Mouse (Mus musculus): ENCODE measurements around the gene Rab30. TPM values are rescaled to one million over a fixed set of nuclear protein-coding genes. Genes with fewer than 3 reads are reported as not detected.
"Not testable (repeated sequence)": the region's sequence is repeated elsewhere in the genome, so short reads cannot be mapped to it uniquely, and the experiment has no call there.

The Rab30 gene
- polyA plus RNA-seq, 1 experiment, result 2.0 TPM

DNA sequence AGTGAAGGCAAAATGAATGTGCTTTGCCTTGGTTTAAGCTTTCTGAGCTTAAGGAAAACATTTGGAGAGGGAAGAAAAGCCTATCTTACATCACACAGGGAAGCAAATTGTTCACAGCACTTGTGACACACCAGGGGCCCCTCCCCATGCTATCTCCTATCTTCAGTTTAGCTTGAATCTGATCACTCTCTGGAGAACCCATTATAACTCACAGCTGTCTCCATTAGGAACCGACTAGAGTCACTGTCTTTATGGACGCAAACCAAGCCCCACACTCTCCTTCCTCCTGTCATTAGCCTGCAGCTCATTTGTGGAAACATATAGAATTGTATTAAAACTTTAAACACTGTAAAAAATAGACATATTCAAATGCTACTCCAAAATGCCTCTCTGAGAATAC, 31.8 kb upstream of the Rab30 start:
- TF ChIP-seq MAX (IDR thresholded peaks at IDR 0.05) (no peak), CEBPB (IDR thresholded peaks at IDR 0.05; ENCODE audit: low read depth) (no peak), FOSL1 (IDR thresholded peaks at IDR 0.05; ENCODE audit: insufficient read depth, low read length, poor library complexity, severe bottlenecking) (no peak), MYOG (IDR thresholded peaks at IDR 0.05; ENCODE audit: control insufficient read depth, extremely low read depth, insufficient read length) (no peak), MYOD1 (IDR thresholded peaks at IDR 0.05; ENCODE audit: control insufficient read depth, insufficient read length, low read depth) (no peak), CTCF (IDR thresholded peaks at IDR 0.05; ENCODE audit: control insufficient read depth, insufficient read depth, insufficient read length) (no peak), USF1 (IDR thresholded peaks at IDR 0.05; ENCODE audit: low read depth) (no peak)
- H3ac ChIP-seq (ENCODE audit: control insufficient read depth, insufficient read length, low read depth), result no peak overlapping the region
- no peaks in the 10 kb centered on the region for H3K79me2 ChIP-seq (ENCODE audit: control insufficient read depth, insufficient read depth)
- no peaks in the 10 kb centered on the region for H3K79me3 ChIP-seq (ENCODE audit: low read depth)
- no peak overlapping the region for H3K4me3 ChIP-seq (ENCODE audit: insufficient read depth, poor library complexity, severe bottlenecking)
- no peaks in the 10 kb centered on the region for H3K27me3 ChIP-seq (ENCODE audit: control insufficient read depth, insufficient read depth, insufficient read length)
- no peaks in the 10 kb centered on the region for H3K36me3 ChIP-seq (ENCODE audit: control insufficient read depth, insufficient read depth)

DNA sequence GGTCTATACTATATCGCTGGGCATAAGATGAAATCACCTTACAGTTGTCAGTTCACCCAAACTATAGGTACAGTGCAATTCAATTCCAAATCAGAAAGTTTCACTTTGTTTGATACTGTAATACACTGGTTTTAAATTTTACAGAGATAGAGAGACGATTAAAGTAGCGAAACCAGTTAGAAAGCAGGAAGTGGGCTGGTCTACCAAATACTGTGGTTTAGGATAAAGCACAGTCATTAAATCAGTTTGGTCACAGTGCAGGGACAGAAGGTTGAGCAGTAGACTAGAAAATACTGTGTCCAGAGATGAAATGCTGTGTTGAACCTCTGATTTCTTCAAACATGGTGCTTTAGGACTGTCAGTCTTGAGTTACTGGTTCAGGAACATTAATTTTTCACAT, 29.8 kb upstream of the Rab30 start:
- Histone ChIP-seq H3K36me3 (ENCODE audit: control insufficient read depth, insufficient read depth) (no peaks in the 10 kb centered on the region), H3K27me3 (ENCODE audit: control insufficient read depth, insufficient read depth, insufficient read length) (no peaks in the 10 kb centered on the region), H3ac (ENCODE audit: control insufficient read depth, insufficient read length, low read depth) (no peak overlapping the region), H3K79me3 (ENCODE audit: low read depth) (no peaks in the 10 kb centered on the region), H3K79me2 (ENCODE audit: control insufficient read depth, insufficient read depth) (no peaks in the 10 kb centered on the region), H3K4me3 (ENCODE audit: insufficient read depth, poor library complexity, severe bottlenecking) (no peak overlapping the region)
- no peak for TF ChIP-seq MYOG (IDR thresholded peaks at IDR 0.05; ENCODE audit: control insufficient read depth, extremely low read depth, insufficient read length)
- TF ChIP-seq MYOD1 (IDR thresholded peaks at IDR 0.05; ENCODE audit: control insufficient read depth, insufficient read length, low read depth), result no peak
- TF ChIP-seq CEBPB (IDR thresholded peaks at IDR 0.05; ENCODE audit: low read depth), result no peak
- no peak for TF ChIP-seq FOSL1 (IDR thresholded peaks at IDR 0.05; ENCODE audit: insufficient read depth, low read length, poor library complexity, severe bottlenecking)
- no peak for TF ChIP-seq CTCF (IDR thresholded peaks at IDR 0.05; ENCODE audit: control insufficient read depth, insufficient read depth, insufficient read length)
- TF ChIP-seq USF1 (IDR thresholded peaks at IDR 0.05; ENCODE audit: low read depth), result no peak
- no peak for TF ChIP-seq MAX (IDR thresholded peaks at IDR 0.05)

- Histone ChIP-seq H3K36me3 (ENCODE audit: control insufficient read depth, insufficient read depth) (no peaks in the 10 kb centered on the region), H3K27me3 (ENCODE audit: control insufficient read depth, insufficient read depth, insufficient read length) (no peaks in the 10 kb centered on the region), H3K79me2 (ENCODE audit: control insufficient read depth, insufficient read depth) (no peaks in the 10 kb centered on the region), H3K79me3 (ENCODE audit: low read depth) (no peaks in the 10 kb centered on the region), H3ac (ENCODE audit: control insufficient read depth, insufficient read length, low read depth) (no peak overlapping the region), H3K4me3 (ENCODE audit: insufficient read depth, poor library complexity, severe bottlenecking) (no peak overlapping the region)
- TF ChIP-seq CTCF (IDR thresholded peaks at IDR 0.05; ENCODE audit: control insufficient read depth, insufficient read depth, insufficient read length), result no peak
Measured at GRCm38 (mm10) chr7:92715055-92715454, 26.3 kb upstream of the Rab30 start.

- no peak overlapping the region for H3ac ChIP-seq (ENCODE audit: control insufficient read depth, insufficient read length, low read depth)
- no peaks in the 10 kb centered on the region for H3K36me3 ChIP-seq (ENCODE audit: control insufficient read depth, insufficient read depth)
- no peaks in the 10 kb centered on the region for H3K79me2 ChIP-seq (ENCODE audit: control insufficient read depth, insufficient read depth)
- H3K27me3 ChIP-seq (ENCODE audit: control insufficient read depth, insufficient read depth, insufficient read length), result no peaks in the 10 kb centered on the region
- H3K79me3 ChIP-seq (ENCODE audit: low read depth), result no peaks in the 10 kb centered on the region
- no peak for TF ChIP-seq CEBPB (IDR thresholded peaks at IDR 0.05; ENCODE audit: low read depth)
- no peak for TF ChIP-seq FOSL1 (IDR thresholded peaks at IDR 0.05; ENCODE audit: insufficient read depth, low read length, poor library complexity, severe bottlenecking)
- no peak for TF ChIP-seq CTCF (IDR thresholded peaks at IDR 0.05; ENCODE audit: control insufficient read depth, insufficient read depth, insufficient read length)
- TF ChIP-seq MYOG (IDR thresholded peaks at IDR 0.05; ENCODE audit: control insufficient read depth, extremely low read depth, insufficient read length), result no peak
- no peak for TF ChIP-seq MAX (IDR thresholded peaks at IDR 0.05)
- no peak for TF ChIP-seq MYOD1 (IDR thresholded peaks at IDR 0.05; ENCODE audit: control insufficient read depth, insufficient read length, low read depth)
- no peak for TF ChIP-seq USF1 (IDR thresholded peaks at IDR 0.05; ENCODE audit: low read depth)
- H3K4me3 ChIP-seq (ENCODE audit: insufficient read depth, poor library complexity, severe bottlenecking), result no peak overlapping the region
Measured at GRCm38 (mm10) chr7:92720156-92720905, 21.1 kb upstream of the Rab30 start.

DNA sequence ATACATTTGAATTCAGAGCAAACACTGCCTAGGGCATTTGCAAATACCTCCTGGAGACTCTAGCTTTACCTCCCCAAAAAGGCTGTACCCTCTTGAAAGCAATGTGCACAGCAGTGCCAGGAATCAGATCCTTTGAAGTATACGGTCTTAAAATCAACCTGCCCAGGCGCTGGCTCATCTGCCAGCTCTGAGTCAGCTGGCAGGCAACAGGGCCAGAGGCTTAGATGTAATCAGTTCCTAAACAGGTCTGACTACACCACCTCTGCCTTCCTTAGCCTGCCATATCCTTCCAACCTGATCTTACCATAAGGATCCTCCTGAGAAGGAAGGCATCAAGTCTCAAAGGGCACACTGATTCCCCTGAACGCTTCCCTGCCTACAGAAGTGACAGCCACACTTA, 17.7 kb upstream of the Rab30 start:
- H3K4me3 ChIP-seq (ENCODE audit: insufficient read depth, poor library complexity, severe bottlenecking), result no peak overlapping the region

DNA sequence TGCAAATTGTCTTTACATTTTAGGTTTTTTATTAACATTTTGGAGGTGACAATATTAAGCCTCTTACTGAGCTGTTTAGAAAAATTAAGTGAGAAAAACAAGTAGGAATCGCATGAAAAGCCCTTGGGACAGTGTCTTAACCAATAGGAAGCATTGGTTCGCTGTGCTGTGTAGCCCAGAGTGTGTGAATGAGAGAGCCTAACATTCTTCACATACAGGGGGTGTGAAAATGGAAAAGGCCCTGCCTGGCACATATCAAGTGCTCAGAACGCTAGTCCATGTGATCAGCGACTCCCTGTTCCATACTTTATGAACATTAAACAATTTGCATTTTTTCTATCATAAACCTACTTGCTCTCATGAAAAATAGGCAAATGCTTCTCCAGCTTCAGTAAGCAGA, 17.1 kb upstream of the Rab30 start:
- Histone ChIP-seq H3K36me3 (ENCODE audit: control insufficient read depth, insufficient read depth) (no peaks in the 10 kb centered on the region), H3K79me2 (ENCODE audit: control insufficient read depth, insufficient read depth) (no peaks in the 10 kb centered on the region), H3K27me3 (ENCODE audit: control insufficient read depth, insufficient read depth, insufficient read length) (no peaks in the 10 kb centered on the region), H3K79me3 (ENCODE audit: low read depth) (no peaks in the 10 kb centered on the region), H3K4me3 (ENCODE audit: insufficient read depth, poor library complexity, severe bottlenecking) (no peak overlapping the region), H3ac (ENCODE audit: control insufficient read depth, insufficient read length, low read depth) (no peak overlapping the region)
- TF ChIP-seq MYOD1 (IDR thresholded peaks at IDR 0.05; ENCODE audit: control insufficient read depth, insufficient read length, low read depth), result no peak
- TF ChIP-seq USF1 (IDR thresholded peaks at IDR 0.05; ENCODE audit: low read depth), result no peak
- no peak for TF ChIP-seq MYOG (IDR thresholded peaks at IDR 0.05; ENCODE audit: control insufficient read depth, extremely low read depth, insufficient read length)
- TF ChIP-seq FOSL1 (IDR thresholded peaks at IDR 0.05; ENCODE audit: insufficient read depth, low read length, poor library complexity, severe bottlenecking), result no peak

More for the DNA sequence above, 17.7 kb upstream of the Rab30 start:
- Histone ChIP-seq H3ac (ENCODE audit: control insufficient read depth, insufficient read length, low read depth) (no peak overlapping the region), H3K27me3 (ENCODE audit: control insufficient read depth, insufficient read depth, insufficient read length) (no peaks in the 10 kb centered on the region), H3K36me3 (ENCODE audit: control insufficient read depth, insufficient read depth) (no peaks in the 10 kb centered on the region), H3K79me3 (ENCODE audit: low read depth) (no peaks in the 10 kb centered on the region), H3K79me2 (ENCODE audit: control insufficient read depth, insufficient read depth) (no peaks in the 10 kb centered on the region)
- no peak for TF ChIP-seq MAX (IDR thresholded peaks at IDR 0.05)

DNA sequence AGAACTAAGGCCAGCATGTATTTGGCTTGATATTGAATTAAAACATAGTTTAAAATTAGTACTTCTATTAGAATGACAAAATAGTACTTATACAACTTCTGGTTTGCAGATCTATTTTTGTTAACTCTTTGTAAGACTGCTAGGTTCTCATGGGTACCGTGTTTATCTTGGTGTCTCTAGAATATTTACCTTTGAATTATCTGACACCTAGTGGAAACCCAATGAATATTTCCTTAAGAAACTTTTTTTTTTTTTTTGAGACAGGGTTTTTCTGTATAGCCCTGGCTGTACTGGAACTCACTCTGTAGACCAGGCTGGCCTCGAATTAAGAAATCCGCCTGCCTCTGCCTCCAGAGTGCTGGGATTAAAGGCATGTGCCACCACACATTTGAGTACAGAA, 11.8 kb upstream of the Rab30 start:
- peaks cover 18% of the 10 kb centered on the region for H3K36me3 ChIP-seq (ENCODE audit: control insufficient read depth, insufficient read depth)
- not testable (repeated sequence) for H3K27me3 ChIP-seq (ENCODE audit: control insufficient read depth, insufficient read depth, insufficient read length); H3K79me3 ChIP-seq (ENCODE audit: low read depth); H3ac ChIP-seq (ENCODE audit: control insufficient read depth, insufficient read length, low read depth); H3K79me2 ChIP-seq (ENCODE audit: control insufficient read depth, insufficient read depth); H3K4me3 ChIP-seq (ENCODE audit: insufficient read depth, poor library complexity, severe bottlenecking)

All from C2C12 (cell line).